Mouse (Mus musculus): ENCODE data around the gene Tmem30c. TPM values are rescaled to one million over a fixed set of nuclear protein-coding genes. Genes with fewer than 3 reads are reported as not detected.

The Tmem30c gene
- polyA plus RNA-seq, 1 experiment from 2014 or later: 0.20 TPM

DNA sequence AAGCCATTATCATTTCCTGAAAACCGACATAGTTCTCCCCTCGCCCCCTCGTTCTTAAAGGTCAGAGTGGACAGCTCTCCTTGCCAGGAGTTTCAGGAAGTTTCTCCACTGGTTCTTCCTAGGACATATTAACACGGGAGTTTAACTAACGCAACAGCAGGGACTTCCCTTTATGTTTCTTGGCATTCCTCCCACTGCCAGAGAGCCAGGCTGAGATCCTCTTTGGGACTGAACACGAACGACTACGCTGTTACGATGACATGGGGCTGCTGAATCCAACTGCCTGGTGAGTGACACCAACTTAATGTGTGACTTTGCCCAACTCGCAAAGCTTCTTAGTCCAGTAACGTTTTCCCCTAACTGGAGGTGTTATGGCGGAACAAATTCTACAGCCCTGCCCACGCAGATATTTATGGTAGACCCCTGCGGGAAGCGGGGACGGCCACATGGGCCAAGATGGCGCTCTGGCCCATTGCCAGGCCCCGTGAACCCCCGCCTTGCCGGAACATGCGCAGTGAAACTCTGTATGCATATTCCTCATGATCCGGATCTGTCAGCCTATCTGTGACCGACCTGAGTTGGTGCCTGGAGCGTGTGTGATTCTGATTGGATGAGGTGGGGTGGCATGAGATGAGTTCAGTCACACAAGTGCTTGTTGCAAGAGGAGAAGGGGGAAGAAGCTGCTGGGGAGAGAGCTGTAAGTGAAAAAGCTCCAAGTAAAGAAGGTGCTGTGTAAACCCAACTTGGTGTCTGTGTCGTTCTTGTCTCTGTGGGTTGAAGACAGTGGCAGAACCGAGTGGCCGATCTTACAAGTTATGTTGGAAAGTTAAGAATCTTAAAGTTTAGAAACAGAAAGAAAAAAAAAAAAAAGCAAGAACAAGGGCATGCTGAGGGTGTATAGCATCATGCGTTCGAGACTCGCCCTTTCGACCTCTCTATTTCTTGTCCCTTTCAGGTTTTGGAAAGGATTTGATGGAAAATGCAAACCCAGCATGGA, 12.1 kb downstream of the Tmem30c start:
- Histone ChIP-seq H3K4me2 (replicated peaks; ENCODE audit: low read depth, low read length) (no peak overlapping the region), H3K4me1 (replicated peaks; ENCODE audit: control insufficient read depth, insufficient read depth, low read length) (no peaks in the 10 kb centered on the region), H3K9me3 (ENCODE audit: control insufficient read depth, low read length) (no peaks in the 10 kb centered on the region), H3K4me3 (ENCODE audit: low read depth, low read length) (no peak overlapping the region), H3K27ac (ENCODE audit: low read depth, low read length) (no peak overlapping the region), H3K9ac (ENCODE audit: low read depth, low read length) (no peak overlapping the region), H3K27me3 (ENCODE audit: control insufficient read depth, insufficient read depth, low read length) (no peaks in the 10 kb centered on the region), H3K36me3 (ENCODE audit: control insufficient read depth, insufficient read depth, low read length) (no peaks in the 10 kb centered on the region)
- DNase-seq (ENCODE audit: low spot score): no peak
- WGBS: 92% methylated on average over 31 of the region's 31 CpGs
- ATAC-seq (ENCODE audit: low FRiP score): no peak

DNA sequence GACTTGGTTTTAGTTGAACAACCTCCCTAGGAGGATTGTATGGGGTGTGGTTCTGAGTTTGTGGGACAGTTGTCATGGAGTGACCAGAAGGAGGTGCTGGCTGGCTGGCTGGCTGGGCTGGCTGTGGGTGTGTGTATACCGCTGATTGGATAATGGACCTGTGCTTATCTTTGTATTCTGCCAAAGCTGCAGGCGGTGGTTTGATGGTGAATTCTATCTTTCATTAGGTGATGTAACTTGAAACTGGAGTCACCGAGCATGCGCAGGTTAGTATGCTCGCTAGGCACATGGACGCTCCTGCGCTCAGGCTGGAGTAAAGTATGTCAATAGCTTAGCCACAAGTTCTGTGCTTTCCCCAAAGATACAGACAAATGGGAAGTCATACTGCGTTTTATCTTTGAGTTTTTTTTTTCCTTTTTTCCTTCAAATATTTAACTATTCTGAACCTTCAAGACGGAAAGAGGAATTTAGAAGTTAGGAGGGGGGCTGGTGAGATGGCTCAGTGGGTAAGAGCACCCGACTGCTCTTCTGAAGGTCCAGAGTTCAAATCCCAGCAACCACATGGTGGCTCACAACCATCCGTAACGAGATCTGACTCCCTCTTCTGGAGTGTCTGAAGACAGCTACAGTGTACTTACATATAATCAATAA, 13.6 kb downstream of the Tmem30c start:
- Histone ChIP-seq H3K4me3 (ENCODE audit: low read depth, low read length) (no peak overlapping the region), H3K27ac (ENCODE audit: low read depth, low read length) (no peak overlapping the region), H3K4me2 (replicated peaks; ENCODE audit: low read depth, low read length) (no peak overlapping the region), H3K27me3 (ENCODE audit: control insufficient read depth, insufficient read depth, low read length) (no peaks in the 10 kb centered on the region), H3K9ac (ENCODE audit: low read depth, low read length) (no peak overlapping the region), H3K4me1 (replicated peaks; ENCODE audit: control insufficient read depth, insufficient read depth, low read length) (no peaks in the 10 kb centered on the region), H3K9me3 (ENCODE audit: control insufficient read depth, low read length) (no peaks in the 10 kb centered on the region), H3K36me3 (ENCODE audit: control insufficient read depth, insufficient read depth, low read length) (no peaks in the 10 kb centered on the region)
- no peak for ATAC-seq (ENCODE audit: low FRiP score)
- 89% methylated on average over 10 of the region's 12 CpGs for WGBS
- DNase-seq (ENCODE audit: low spot score): no peak

DNA sequence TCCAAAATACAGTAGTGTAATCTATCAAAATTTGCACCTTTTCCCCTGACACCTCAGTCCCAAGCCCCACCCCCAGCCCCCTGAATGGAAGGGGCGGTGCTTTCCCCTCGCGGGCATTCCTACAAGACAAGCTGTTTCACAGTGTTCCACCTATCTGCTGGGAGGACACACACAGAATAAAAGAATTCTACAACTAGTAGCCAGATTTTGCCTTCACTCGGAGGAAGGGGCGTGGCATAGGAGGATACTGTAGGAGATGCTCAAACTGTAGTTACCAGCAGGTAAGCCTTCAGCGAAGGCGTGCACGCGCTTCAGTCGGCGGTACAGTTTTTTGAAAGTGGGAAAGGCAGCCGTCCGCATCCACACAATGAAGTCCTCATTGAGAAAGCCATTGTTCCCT, 22.9 kb downstream of the Tmem30c start:
- Histone ChIP-seq H3K4me3 (ENCODE audit: low read depth, low read length) (no peak overlapping the region), H3K9me3 (ENCODE audit: control insufficient read depth, low read length) (no peaks in the 10 kb centered on the region), H3K4me2 (replicated peaks; ENCODE audit: low read depth, low read length) (no peak overlapping the region), H3K4me1 (replicated peaks; ENCODE audit: control insufficient read depth, insufficient read depth, low read length) (no peaks in the 10 kb centered on the region), H3K9ac (ENCODE audit: low read depth, low read length) (no peak overlapping the region), H3K27ac (ENCODE audit: low read depth, low read length) (no peak overlapping the region), H3K36me3 (ENCODE audit: control insufficient read depth, insufficient read depth, low read length) (no peaks in the 10 kb centered on the region), H3K27me3 (ENCODE audit: control insufficient read depth, insufficient read depth, low read length) (no peaks in the 10 kb centered on the region)
- 91% methylated on average over 13 of the region's 13 CpGs for WGBS
- no peak for ATAC-seq (ENCODE audit: low FRiP score)
- no peak for DNase-seq (ENCODE audit: low spot score)

GRCm38 (mm10) chr16:57268058-57268841, 24.4 kb downstream of the Tmem30c start:
- Histone ChIP-seq H3K27ac (ENCODE audit: low read depth, low read length) (no peak overlapping the region), H3K9me3 (ENCODE audit: control insufficient read depth, low read length) (no peaks in the 10 kb centered on the region), H3K9ac (ENCODE audit: low read depth, low read length) (no peak overlapping the region), H3K27me3 (ENCODE audit: control insufficient read depth, insufficient read depth, low read length) (no peaks in the 10 kb centered on the region), H3K4me2 (replicated peaks; ENCODE audit: low read depth, low read length) (no peak overlapping the region), H3K4me1 (replicated peaks; ENCODE audit: control insufficient read depth, insufficient read depth, low read length) (no peaks in the 10 kb centered on the region), H3K36me3 (ENCODE audit: control insufficient read depth, insufficient read depth, low read length) (no peaks in the 10 kb centered on the region), H3K4me3 (ENCODE audit: low read depth, low read length) (no peak overlapping the region)
- 88% methylated on average over 14 of the region's 14 CpGs for WGBS
- no peak for ATAC-seq (ENCODE audit: low FRiP score)
- no peak for DNase-seq (ENCODE audit: low spot score)

DNA sequence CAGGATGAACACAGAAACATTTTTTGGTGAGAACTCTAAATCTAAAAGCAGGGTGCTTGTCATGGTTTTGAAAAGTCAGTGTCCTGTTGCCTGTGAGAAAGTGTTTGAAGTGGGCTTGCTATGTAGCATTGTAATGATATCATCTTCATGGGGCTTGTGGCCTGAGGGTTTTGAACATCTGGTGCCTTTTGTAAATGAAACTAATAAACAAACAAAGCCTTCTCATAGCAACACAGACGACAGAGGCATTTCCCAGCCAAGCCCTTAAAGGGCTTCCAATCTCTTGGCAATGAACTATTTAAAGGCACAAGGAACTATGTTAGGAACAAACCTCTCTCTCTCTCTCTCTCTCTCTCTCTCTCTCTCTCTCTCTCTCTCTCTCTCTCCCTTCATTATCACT, 25.6 kb downstream of the Tmem30c start:
- 35% methylated on average over 1 of the region's 1 CpGs for WGBS
- H3K9ac ChIP-seq (ENCODE audit: low read depth, low read length): no peak overlapping the region
- H3K4me3 ChIP-seq (ENCODE audit: low read depth, low read length): no peak overlapping the region
- H3K27ac ChIP-seq (ENCODE audit: low read depth, low read length): no peak overlapping the region
- H3K36me3 ChIP-seq (ENCODE audit: control insufficient read depth, insufficient read depth, low read length): no peaks in the 10 kb centered on the region
- no peaks in the 10 kb centered on the region for H3K4me1 ChIP-seq (replicated peaks; ENCODE audit: control insufficient read depth, insufficient read depth, low read length)
- no peak for DNase-seq (ENCODE audit: low spot score)
- no peaks in the 10 kb centered on the region for H3K9me3 ChIP-seq (ENCODE audit: control insufficient read depth, low read length)
- H3K27me3 ChIP-seq (ENCODE audit: control insufficient read depth, insufficient read depth, low read length): no peaks in the 10 kb centered on the region
- H3K4me2 ChIP-seq (replicated peaks; ENCODE audit: low read depth, low read length): no peak overlapping the region
- ATAC-seq (ENCODE audit: low FRiP score): no peak

DNA sequence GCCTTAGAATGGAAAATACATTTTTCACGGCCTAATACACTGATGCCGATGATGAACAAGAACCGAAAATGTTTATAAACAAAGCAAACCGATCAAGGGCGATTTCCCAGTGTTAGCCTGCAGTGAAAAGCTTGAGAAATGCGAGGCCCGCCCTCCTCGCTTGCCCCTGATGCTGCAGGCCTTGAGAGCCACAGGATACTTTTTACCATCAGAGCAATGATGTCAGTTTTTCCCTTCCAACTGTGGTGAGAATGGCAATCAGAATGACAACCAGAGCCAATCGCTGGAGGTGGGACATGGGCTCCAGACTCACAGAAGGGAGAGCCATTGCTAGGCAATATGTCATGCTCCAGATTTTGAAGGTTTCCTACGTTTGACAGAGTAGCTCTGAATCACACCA, 32.5 kb downstream of the Tmem30c start:
- DNase-seq (ENCODE audit: low spot score): no peak
- H3K36me3 ChIP-seq (ENCODE audit: control insufficient read depth, insufficient read depth, low read length): no peaks in the 10 kb centered on the region
- H3K27ac ChIP-seq (ENCODE audit: low read depth, low read length): no peak overlapping the region
- ATAC-seq (ENCODE audit: low FRiP score): no peak
- no peak overlapping the region for H3K4me3 ChIP-seq (ENCODE audit: low read depth, low read length)
- H3K4me2 ChIP-seq (replicated peaks; ENCODE audit: low read depth, low read length): no peak overlapping the region
- no peaks in the 10 kb centered on the region for H3K9me3 ChIP-seq (ENCODE audit: control insufficient read depth, low read length)
- H3K27me3 ChIP-seq (ENCODE audit: control insufficient read depth, insufficient read depth, low read length): no peaks in the 10 kb centered on the region
- no peak overlapping the region for H3K9ac ChIP-seq (ENCODE audit: low read depth, low read length)
- 85% methylated on average over 10 of the region's 10 CpGs for WGBS
- H3K4me1 ChIP-seq (replicated peaks; ENCODE audit: control insufficient read depth, insufficient read depth, low read length): no peaks in the 10 kb centered on the region

- H3K4me3 ChIP-seq (ENCODE audit: low read depth, low read length): no peak overlapping the region
- no peak for DNase-seq (ENCODE audit: low spot score)
- 88% methylated on average over 13 of the region's 13 CpGs for WGBS
- no peak for ATAC-seq (ENCODE audit: low FRiP score)
- no peaks in the 10 kb centered on the region for H3K9me3 ChIP-seq (ENCODE audit: control insufficient read depth, low read length)
- no peak overlapping the region for H3K4me2 ChIP-seq (replicated peaks; ENCODE audit: low read depth, low read length)
- no peaks in the 10 kb centered on the region for H3K4me1 ChIP-seq (replicated peaks; ENCODE audit: control insufficient read depth, insufficient read depth, low read length)
- no peak overlapping the region for H3K9ac ChIP-seq (ENCODE audit: low read depth, low read length)
- no peak overlapping the region for H3K27ac ChIP-seq (ENCODE audit: low read depth, low read length)
- no peaks in the 10 kb centered on the region for H3K36me3 ChIP-seq (ENCODE audit: control insufficient read depth, insufficient read depth, low read length)
- no peaks in the 10 kb centered on the region for H3K27me3 ChIP-seq (ENCODE audit: control insufficient read depth, insufficient read depth, low read length)
Measured at GRCm38 (mm10) chr16:57259356-57260083, 33.1 kb downstream of the Tmem30c start.
